Mouse (Mus musculus): ENCODE results near the gene Arhgef7. TPM values are rescaled to one million over a fixed set of nuclear protein-coding genes. Genes with fewer than 3 reads are reported as not detected.

Arhgef7 gene
- polyA plus RNA-seq, 1 experiment from 2014 or later: 37.3 TPM

DNA sequence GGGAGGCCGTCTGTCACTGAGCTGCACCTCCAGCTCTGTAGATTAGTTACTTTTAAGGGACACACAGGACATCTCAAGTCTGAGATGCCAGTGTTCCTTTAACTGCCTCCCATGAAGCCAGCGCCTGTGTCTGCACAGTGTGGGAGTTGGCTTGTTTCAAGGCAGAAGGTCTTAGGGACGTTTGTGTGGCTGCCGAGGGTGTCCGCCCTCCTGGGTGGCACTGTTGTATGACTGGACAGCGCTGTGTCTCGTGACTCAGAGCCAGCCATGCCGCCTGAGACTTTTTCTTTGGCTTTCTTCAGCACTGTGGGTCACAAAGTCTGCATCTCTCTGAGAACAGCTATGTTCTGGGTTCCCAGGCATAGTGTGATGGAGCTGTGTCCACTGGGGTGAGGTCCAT is 69.6 kb downstream of the Arhgef7 start:
- WGBS: 81% methylated on average over 8 of the region's 8 CpGs
- H3K9ac ChIP-seq (ENCODE audit: low read depth, low read length): no peak overlapping the region
- no peaks in the 10 kb centered on the region for H3K27me3 ChIP-seq (ENCODE audit: control insufficient read depth, insufficient read depth, low read length)
- H3K4me3 ChIP-seq (ENCODE audit: low read length): no peak overlapping the region
- no peaks in the 10 kb centered on the region for H3K9me3 ChIP-seq (ENCODE audit: control insufficient read depth, low read length)
- peaks cover 24% of the 10 kb centered on the region for H3K36me3 ChIP-seq (ENCODE audit: control insufficient read depth, insufficient read depth, low read length)
- H3K4me2 ChIP-seq (replicated peaks; ENCODE audit: low read depth, low read length): no peak overlapping the region
- no peak for ATAC-seq (ENCODE audit: low FRiP score, low TSS enrichment)
- H3K4me1 ChIP-seq (ENCODE audit: control insufficient read depth, insufficient read depth, low read length): no peaks in the 10 kb centered on the region
- H3K27ac ChIP-seq (ENCODE audit: low read depth, low read length): no peak overlapping the region

GRCm38 (mm10) chr8:11797729-11798479 is 70.4 kb downstream of the Arhgef7 start:
- H3K36me3 ChIP-seq (ENCODE audit: control insufficient read depth, insufficient read depth, low read length): peaks cover 23% of the 10 kb centered on the region; the same call in 1 of the 2 replicates
- no peak overlapping the region for H3K4me3 ChIP-seq (ENCODE audit: low read length)
- ATAC-seq (ENCODE audit: low FRiP score, low TSS enrichment): no peak
- H3K9me3 ChIP-seq (ENCODE audit: control insufficient read depth, low read length): no peaks in the 10 kb centered on the region
- H3K4me1 ChIP-seq (ENCODE audit: control insufficient read depth, insufficient read depth, low read length): no peaks in the 10 kb centered on the region
- WGBS: 87% methylated on average over 14 of the region's 14 CpGs
- no peak overlapping the region for H3K27ac ChIP-seq (ENCODE audit: low read depth, low read length)
- H3K9ac ChIP-seq (ENCODE audit: low read depth, low read length): no peak overlapping the region
- no peak overlapping the region for H3K4me2 ChIP-seq (replicated peaks; ENCODE audit: low read depth, low read length)
- no peaks in the 10 kb centered on the region for H3K27me3 ChIP-seq (ENCODE audit: control insufficient read depth, insufficient read depth, low read length)

GRCm38 (mm10) chr8:11798480-11798867 is 71.0 kb downstream of the Arhgef7 start:
- H3K27me3 ChIP-seq (ENCODE audit: control insufficient read depth, insufficient read depth, low read length): no peaks in the 10 kb centered on the region
- H3K4me3 ChIP-seq (ENCODE audit: low read length): no peak overlapping the region
- H3K27ac ChIP-seq (ENCODE audit: low read depth, low read length): no peak overlapping the region
- no peak overlapping the region for H3K9ac ChIP-seq (ENCODE audit: low read depth, low read length)
- WGBS: 88% methylated on average over 4 of the region's 4 CpGs
- no peaks in the 10 kb centered on the region for H3K4me1 ChIP-seq (ENCODE audit: control insufficient read depth, insufficient read depth, low read length)
- no peak for ATAC-seq (ENCODE audit: low FRiP score, low TSS enrichment)
- H3K4me2 ChIP-seq (replicated peaks; ENCODE audit: low read depth, low read length): no peak overlapping the region
- H3K36me3 ChIP-seq (ENCODE audit: control insufficient read depth, insufficient read depth, low read length): peaks cover 24% of the 10 kb centered on the region; the same call in 1 of the 2 replicates
- no peaks in the 10 kb centered on the region for H3K9me3 ChIP-seq (ENCODE audit: control insufficient read depth, low read length)

DNA sequence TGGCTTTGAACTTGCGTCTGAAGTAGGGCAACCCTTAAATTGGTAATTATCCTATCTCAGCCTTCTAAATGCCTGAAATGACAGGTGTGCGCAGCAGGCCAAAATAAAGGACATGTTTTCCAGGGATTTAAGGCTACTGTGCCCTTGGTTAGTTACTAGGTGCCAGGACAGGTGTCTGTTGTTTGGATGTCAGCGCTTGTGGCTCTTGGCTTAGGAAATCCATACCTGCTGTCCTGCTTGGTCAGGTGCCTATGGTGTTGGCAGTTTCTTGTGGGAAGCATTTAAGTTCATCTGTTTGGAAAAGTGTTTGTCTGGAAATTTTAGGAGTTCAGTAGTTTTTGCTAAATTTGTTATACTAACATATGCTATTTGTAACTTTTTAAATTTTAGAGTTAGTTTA is 71.6 kb downstream of the Arhgef7 start:
- no peak for ATAC-seq (ENCODE audit: low FRiP score, low TSS enrichment)
- Histone ChIP-seq H3K27ac (ENCODE audit: low read depth, low read length) (no peak overlapping the region), H3K9me3 (ENCODE audit: control insufficient read depth, low read length) (no peaks in the 10 kb centered on the region), H3K4me1 (ENCODE audit: control insufficient read depth, insufficient read depth, low read length) (no peaks in the 10 kb centered on the region), H3K4me2 (replicated peaks; ENCODE audit: low read depth, low read length) (no peak overlapping the region), H3K36me3 (ENCODE audit: control insufficient read depth, insufficient read depth, low read length) (peaks cover 25% of the 10 kb centered on the region; the same call in 1 of the 2 replicates), H3K27me3 (ENCODE audit: control insufficient read depth, insufficient read depth, low read length) (no peaks in the 10 kb centered on the region), H3K9ac (ENCODE audit: low read depth, low read length) (no peak overlapping the region), H3K4me3 (ENCODE audit: low read length) (no peak overlapping the region)
- 92% methylated on average over 3 of the region's 3 CpGs for WGBS

GRCm38 (mm10) chr8:11800481-11800880 is 73.0 kb downstream of the Arhgef7 start:
- no peak overlapping the region for H3K4me2 ChIP-seq (replicated peaks; ENCODE audit: low read depth, low read length)
- no peak for ATAC-seq (ENCODE audit: low FRiP score, low TSS enrichment)
- H3K4me3 ChIP-seq (ENCODE audit: low read length): no peak overlapping the region
- H3K9ac ChIP-seq (ENCODE audit: low read depth, low read length): no peak overlapping the region
- H3K36me3 ChIP-seq (ENCODE audit: control insufficient read depth, insufficient read depth, low read length): peaks cover 37% of the 10 kb centered on the region
- no peaks in the 10 kb centered on the region for H3K27me3 ChIP-seq (ENCODE audit: control insufficient read depth, insufficient read depth, low read length)
- H3K4me1 ChIP-seq (ENCODE audit: control insufficient read depth, insufficient read depth, low read length): no peaks in the 10 kb centered on the region
- H3K9me3 ChIP-seq (ENCODE audit: control insufficient read depth, low read length): no peaks in the 10 kb centered on the region
- 87% methylated on average over 7 of the region's 7 CpGs for WGBS
- no peak overlapping the region for H3K27ac ChIP-seq (ENCODE audit: low read depth, low read length)

- WGBS: 71% methylated on average over 8 of the region's 8 CpGs
- no peak for ATAC-seq (ENCODE audit: low FRiP score, low TSS enrichment)
- Histone ChIP-seq H3K9me3 (ENCODE audit: control insufficient read depth, low read length) (no peaks in the 10 kb centered on the region), H3K27me3 (ENCODE audit: control insufficient read depth, insufficient read depth, low read length) (no peaks in the 10 kb centered on the region), H3K4me3 (ENCODE audit: low read length) (no peak overlapping the region), H3K4me2 (replicated peaks; ENCODE audit: low read depth, low read length) (no peak overlapping the region), H3K9ac (ENCODE audit: low read depth, low read length) (no peak overlapping the region), H3K27ac (ENCODE audit: low read depth, low read length) (no peak overlapping the region), H3K4me1 (ENCODE audit: control insufficient read depth, insufficient read depth, low read length) (no peaks in the 10 kb centered on the region), H3K36me3 (ENCODE audit: control insufficient read depth, insufficient read depth, low read length) (peaks cover 48% of the 10 kb centered on the region)
These were observed 74.0 kb downstream of the Arhgef7 start for GRCm38 (mm10) chr8:11801571-11801970.

DNA sequence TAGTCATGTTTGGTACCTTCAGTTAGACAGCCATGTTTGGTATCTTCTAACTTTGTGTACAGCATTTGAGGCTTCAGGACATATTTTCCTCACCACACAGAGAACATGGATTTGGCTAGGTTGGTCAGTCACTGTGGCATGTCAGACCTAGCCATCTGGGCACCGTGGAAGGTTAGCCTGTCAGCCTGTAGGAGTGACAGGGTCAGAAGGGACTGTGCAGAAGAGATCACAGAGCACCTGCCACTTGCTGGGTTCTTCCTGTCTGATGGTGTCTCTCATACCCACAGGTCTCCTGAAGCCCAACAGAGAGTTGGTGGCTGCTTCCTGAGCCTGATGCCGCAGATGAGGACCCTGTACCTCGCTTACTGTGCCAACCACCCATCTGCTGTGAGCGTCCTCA is 77.4 kb downstream of the Arhgef7 start:
- WGBS: 90% methylated on average over 4 of the region's 4 CpGs
- Histone ChIP-seq H3K9me3 (ENCODE audit: control insufficient read depth, low read length) (no peaks in the 10 kb centered on the region), H3K27ac (ENCODE audit: low read depth, low read length) (no peak overlapping the region), H3K9ac (ENCODE audit: low read depth, low read length) (no peak overlapping the region), H3K27me3 (ENCODE audit: control insufficient read depth, insufficient read depth, low read length) (no peaks in the 10 kb centered on the region), H3K4me1 (ENCODE audit: control insufficient read depth, insufficient read depth, low read length) (no peaks in the 10 kb centered on the region), H3K4me2 (replicated peaks; ENCODE audit: low read depth, low read length) (no peak overlapping the region), H3K4me3 (ENCODE audit: low read length) (no peak overlapping the region), H3K36me3 (ENCODE audit: control insufficient read depth, insufficient read depth, low read length) (peaks cover 72% of the 10 kb centered on the region)
- ATAC-seq (ENCODE audit: low FRiP score, low TSS enrichment): no peak

DNA sequence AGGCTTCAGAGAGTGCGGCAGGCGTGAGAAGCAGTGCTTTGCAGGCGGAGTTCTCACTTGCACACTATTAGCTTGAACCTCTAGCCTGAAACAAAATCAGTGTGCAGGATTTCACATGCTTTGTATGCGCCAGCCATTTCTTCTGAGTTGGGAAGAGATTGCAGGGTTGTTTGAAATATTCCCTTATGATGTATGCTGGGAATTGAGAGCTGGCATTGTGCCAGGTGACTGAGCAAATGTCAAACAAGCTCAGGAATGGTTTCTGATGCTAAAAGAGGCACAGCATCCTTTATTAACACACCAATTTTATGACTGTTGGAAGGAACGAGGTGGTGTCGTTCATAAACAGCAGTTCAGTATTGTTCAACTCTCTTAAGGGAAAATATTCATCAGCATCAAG is 78.7 kb downstream of the Arhgef7 start:
- ATAC-seq (ENCODE audit: low FRiP score, low TSS enrichment): no peak
- Histone ChIP-seq H3K4me3 (ENCODE audit: low read length) (no peak overlapping the region), H3K36me3 (ENCODE audit: control insufficient read depth, insufficient read depth, low read length) (peaks cover 82% of the 10 kb centered on the region), H3K27ac (ENCODE audit: low read depth, low read length) (no peak overlapping the region), H3K4me2 (replicated peaks; ENCODE audit: low read depth, low read length) (no peak overlapping the region), H3K4me1 (ENCODE audit: control insufficient read depth, insufficient read depth, low read length) (no peaks in the 10 kb centered on the region), H3K9ac (ENCODE audit: low read depth, low read length) (no peak overlapping the region), H3K27me3 (ENCODE audit: control insufficient read depth, insufficient read depth, low read length) (no peaks in the 10 kb centered on the region), H3K9me3 (ENCODE audit: control insufficient read depth, low read length) (no peaks in the 10 kb centered on the region)
- WGBS: 89% methylated on average over 6 of the region's 6 CpGs

DNA sequence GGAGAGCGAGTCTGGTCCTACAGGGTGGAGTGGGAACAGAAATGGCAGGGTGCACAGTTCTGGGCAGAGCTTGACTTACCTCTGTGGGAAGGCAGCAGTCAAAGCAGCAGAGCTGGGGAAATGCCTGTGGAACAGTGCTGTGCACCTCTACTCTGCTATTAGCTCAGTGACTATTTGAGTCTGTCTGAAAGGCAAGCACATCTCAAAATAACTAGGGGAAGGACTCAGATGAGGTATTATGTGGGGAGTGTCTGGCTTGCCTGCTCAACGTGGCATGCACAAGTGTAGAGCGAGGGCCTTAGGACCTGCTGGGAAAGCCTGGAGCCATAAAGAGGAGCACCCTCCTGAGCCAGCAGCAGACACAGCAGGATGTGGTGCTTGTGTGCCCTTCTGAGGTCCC is 79.8 kb downstream of the Arhgef7 start:
- Histone ChIP-seq H3K27me3 (ENCODE audit: control insufficient read depth, insufficient read depth, low read length) (no peaks in the 10 kb centered on the region), H3K4me3 (ENCODE audit: low read length) (no peak overlapping the region), H3K36me3 (ENCODE audit: control insufficient read depth, insufficient read depth, low read length) (peaks cover 87% of the 10 kb centered on the region), H3K4me1 (ENCODE audit: control insufficient read depth, insufficient read depth, low read length) (no peaks in the 10 kb centered on the region), H3K9ac (ENCODE audit: low read depth, low read length) (no peak overlapping the region), H3K4me2 (replicated peaks; ENCODE audit: low read depth, low read length) (no peak overlapping the region), H3K9me3 (ENCODE audit: control insufficient read depth, low read length) (no peaks in the 10 kb centered on the region), H3K27ac (ENCODE audit: low read depth, low read length) (no peak overlapping the region)
- WGBS: 84% methylated on average over 3 of the region's 3 CpGs
- ATAC-seq (ENCODE audit: low FRiP score, low TSS enrichment): no peak
